Mouse (Mus musculus): ENCODE data around the gene Dntt.

Gene Dntt

DNA sequence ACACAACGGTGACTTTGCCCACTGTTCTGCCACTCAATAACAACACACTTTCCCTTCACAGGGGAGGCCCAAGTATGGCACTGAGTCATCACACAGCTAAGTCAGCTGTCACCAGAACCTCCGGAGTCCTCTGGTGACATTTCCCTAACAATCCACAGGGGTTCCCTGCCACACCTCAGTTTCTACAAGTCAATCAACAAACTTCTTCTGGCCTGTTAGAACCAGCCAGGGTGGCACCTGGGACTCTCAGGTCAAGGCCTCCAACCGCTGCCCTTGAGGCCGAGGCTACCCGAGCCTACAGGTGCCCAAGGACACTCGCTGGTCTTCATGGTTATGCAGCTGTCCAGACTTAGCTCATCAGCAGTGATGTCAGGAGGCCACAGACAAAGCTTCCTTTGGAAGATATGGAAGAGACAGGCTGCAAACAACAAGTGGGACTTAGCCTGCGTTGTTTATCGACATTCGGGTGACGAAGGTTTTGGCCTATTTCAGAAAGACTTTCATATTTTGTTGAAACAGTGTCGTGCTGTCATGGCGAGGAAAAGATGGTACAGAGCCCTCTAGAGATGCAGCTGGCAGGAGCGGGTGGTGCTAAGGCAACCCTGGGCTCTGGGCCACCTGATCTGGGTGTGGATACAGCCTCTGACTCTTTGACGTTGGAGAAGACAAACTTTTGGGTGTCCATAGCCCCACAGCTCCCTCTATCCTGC is 44.8 kb downstream of the Dntt start:
- peak in 1 of 2 experiments; percentile 14 for DNase-seq

DNA sequence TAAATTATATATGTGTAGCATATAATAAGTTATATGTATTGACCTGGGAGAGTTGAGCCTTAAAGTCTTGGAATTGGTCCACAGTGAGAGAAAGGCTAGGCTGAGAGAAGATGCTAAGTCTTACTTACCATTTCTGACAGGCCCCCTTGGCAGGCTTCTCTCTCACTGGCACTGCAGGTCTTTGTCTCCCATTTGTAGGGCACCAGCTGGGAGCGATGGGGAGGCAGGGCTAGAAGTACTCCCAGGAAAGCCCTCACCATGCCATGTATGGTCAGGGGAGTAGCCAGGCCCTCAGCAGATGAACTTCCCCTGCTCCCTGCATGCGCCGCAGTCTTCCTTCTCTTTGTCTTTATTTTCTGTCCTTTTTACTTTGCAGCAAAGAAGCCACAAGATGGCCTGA is 47.8 kb downstream of the Dntt start, which contains the start of gene Opalin:
Gene Opalin (minus strand): TSS at position 208 of the 400 bp plus-strand sequence.
- peak in 1 of 2 experiments; percentile 13 for DNase-seq

- no peak for DNase-seq
Observed at GRCm38 (mm10) chr19:41081589-41081988, 52.5 kb downstream of the Dntt start.

- DNase-seq = no peak
Observed at GRCm38 (mm10) chr19:41083646-41084045, 54.6 kb downstream of the Dntt start.

GRCm38 (mm10) chr19:41086289-41086688 is 57.2 kb downstream of the Dntt start:
- no peak for DNase-seq

DNA sequence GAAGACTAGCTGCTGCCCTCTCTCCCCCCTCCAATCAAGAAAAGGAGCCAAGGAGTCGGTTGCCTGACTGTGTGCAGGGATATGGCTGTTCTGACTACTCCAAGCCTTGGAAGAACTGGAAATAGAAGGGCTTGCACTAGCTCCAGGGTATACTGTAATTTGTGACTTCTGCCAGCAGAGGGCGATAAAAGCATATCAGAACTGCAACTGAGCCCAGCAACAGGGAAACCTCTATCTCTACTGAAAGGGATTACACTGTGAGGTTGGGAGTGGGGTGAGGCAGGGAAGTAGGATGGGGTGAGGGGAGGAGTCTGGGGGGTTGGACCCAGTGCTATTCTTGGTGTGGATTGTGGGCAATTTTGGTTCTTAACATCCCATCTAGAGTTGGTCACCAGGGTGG is 57.6 kb downstream of the Dntt start:
- DNase-seq = peak; percentile 55 to 79

DNA sequence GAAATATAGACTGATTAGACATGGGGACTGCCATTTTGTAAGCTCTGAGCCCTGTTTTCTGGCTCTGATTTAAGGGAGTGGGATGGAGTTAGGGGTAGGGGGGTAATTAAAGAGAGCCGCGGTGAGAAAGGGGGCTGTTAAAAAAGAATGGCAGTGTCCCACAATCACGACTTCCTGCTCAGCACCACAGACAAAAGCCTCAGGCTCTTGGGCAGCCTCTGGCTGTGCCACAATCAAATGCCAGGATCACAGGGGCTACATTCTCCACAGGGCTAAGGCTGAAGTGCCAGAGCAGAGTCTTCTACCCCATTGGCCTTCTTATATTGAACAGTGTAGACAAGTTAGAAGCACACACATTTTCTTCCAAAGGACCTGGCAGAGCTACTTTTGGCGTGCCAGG is 58.8 kb downstream of the Dntt start:
- DNase-seq = no peak

- DNase-seq = no peak
Observed at GRCm38 (mm10) chr19:41088491-41088890, 59.4 kb downstream of the Dntt start.

DNA sequence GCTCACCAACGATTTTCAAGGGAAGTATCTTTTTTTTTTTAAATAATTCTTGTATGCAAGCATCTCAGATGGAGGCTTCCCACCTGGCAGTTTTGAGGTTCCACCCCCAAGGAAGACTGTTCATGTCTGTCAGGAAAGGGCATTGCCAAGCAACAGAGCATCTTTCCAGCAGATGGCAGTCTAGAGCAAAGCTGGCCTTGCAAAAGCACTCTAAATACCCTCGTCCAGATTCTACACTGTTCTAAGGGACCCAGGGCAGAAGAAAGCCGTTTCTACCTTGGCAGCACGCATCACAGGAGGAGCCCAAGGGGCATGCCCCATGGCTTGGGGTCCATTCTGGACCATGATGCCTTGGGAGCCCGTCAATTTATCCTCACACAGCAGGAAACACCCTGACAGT is 60.8 kb downstream of the Dntt start:
- peak; percentile 53 to 69 for DNase-seq

DNA sequence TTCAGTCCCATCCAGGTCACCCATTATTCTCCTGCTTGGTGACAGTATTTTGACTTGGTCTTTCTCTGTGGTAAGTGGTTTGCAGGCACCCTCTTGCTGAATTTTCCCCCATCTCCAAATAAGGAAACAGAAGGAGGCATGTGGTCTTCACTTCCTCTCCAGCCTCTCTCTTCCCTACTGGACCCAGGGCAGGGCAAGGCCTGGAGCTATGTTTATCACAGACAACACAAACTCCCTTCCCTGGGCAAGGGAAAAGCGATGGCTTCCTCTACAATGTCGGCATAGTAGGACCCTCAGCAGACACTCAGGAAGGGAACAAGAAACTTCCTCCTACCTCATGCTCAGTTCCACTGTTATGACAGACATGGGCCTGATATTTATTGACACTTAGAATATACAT is 62.8 kb downstream of the Dntt start:
- DNase-seq = no peak

DNA sequence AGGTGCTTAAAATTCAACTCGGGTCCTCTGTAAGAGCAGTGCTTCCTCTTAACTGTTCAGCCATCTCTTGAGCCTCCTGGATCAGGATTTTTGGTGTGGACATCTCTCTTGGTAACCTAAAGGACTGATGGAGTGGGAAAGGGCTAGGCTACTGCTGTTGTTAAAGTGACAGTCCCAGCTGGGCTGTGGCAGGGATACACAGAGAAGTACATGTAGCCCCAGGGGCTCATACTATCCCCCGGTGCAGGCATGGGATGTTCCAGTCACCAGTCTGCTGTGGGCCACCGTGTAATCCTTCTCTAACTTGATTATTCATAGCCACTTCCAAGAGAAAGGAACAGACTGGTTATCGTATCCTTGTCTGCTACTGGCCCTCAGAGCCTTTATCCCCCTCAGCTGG is 68.0 kb downstream of the Dntt start:
- DNase-seq = no peak

DNA sequence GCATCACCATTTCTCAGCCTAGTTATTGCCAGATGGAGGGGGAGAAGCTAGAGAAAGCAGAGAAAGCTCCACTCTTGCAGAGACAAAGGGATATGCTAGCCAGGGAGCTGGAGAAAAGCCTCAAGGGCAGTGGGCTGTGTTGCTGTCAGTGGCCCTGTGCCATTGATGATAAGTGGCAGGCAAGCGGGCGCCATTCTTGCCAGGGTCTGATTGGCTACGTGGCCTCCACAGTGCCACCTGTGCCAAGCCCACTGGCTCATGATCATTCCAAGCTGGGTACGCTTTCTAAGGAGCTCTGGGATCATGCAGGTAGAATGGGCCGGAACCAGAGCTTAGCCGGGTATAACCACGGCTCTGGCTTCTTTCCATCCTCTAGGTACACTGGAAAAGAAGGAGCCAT is 71.8 kb downstream of the Dntt start:
- DNase-seq = no peak

DNA sequence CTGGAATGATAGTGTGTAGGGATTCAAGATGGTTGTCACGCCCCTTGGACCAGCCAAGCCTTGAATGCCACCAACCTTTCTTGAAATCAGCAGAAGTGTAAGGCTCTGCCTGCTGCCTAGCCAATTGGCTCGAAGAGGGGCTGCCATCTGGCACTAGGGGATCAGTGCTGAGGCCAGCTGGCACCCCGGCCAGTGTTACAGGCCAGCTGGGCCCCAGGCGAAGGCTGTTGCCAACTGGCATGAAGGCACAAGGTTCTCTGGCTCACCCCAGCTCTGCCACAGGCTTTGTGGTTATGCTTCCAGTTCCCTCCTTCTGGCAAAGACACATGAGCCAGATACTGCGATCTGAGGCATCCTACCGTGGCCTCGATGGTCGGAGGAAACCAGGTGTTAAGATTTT is 72.3 kb downstream of the Dntt start:
- no peak for DNase-seq

GRCm38 (mm10) chr19:41104922-41105321 is 75.8 kb downstream of the Dntt start:
- peak in 1 of 2 experiments; percentile 22 for DNase-seq

- DNase-seq = no peak
Observed at GRCm38 (mm10) chr19:41107530-41107929, 78.5 kb downstream of the Dntt start.

- no peak for DNase-seq
Observed at GRCm38 (mm10) chr19:41108666-41109065, 79.6 kb downstream of the Dntt start.

All from kidney, postnatal 25 days (tissue).